Mouse (Mus musculus) lung, embryonic 16.5 days (tissue): Measurements from ENCODE around the gene Dnah6. TPM values are rescaled to one million over a fixed set of nuclear protein-coding genes. Genes with fewer than 3 reads are reported as not detected.
A peak's percentile ranks its signal among the peaks of the same experiment; 100 is the strongest.

Source experiments
- ATAC-seq: fragments of 200-750 bp; cut with Nextera tagmentation; 2 replicates; pipeline ENCODE4 v1.8.0; 2017; ENCODE audit warnings: low read depth, mild to moderate bottlenecking, moderate library complexity
- H3K27ac ChIP-seq: fragments of 300-500 bp; sonication (generic); 2 replicates; pipeline ENCODE4 v1.5.1; 2014; ENCODE audit warnings: mild to moderate bottlenecking, control low read depth, low read length
- H3K27me3 ChIP-seq: fragments of 300-500 bp; sonication (generic); 2 replicates; pipeline ENCODE4 v1.6.1; 2014; ENCODE audit warnings: low read depth, low read length, mixed read lengths; ENCODE audit not compliant: control insufficient read depth, insufficient read depth
- H3K36me3 ChIP-seq: fragments of 300-500 bp; sonication (generic); 2 replicates; pipeline ENCODE4 v1.6.1; 2014; ENCODE audit warnings: low read length; ENCODE audit not compliant: control insufficient read depth, insufficient read depth
- H3K4me1 ChIP-seq: fragments of 300-500 bp; sonication (generic); replicated peaks from 2 replicates; pipeline ENCODE4 v1.6.1; 2014; ENCODE audit warnings: low read length, mixed read lengths; ENCODE audit not compliant: control insufficient read depth, insufficient read depth
- H3K4me2 ChIP-seq: fragments of 300-500 bp; sonication (generic); 2 replicates; pipeline ENCODE4 v1.6.1; 2014; ENCODE audit warnings: low read depth, low read length, control low read depth
- H3K4me3 ChIP-seq: fragments of 300-500 bp; sonication (generic); 2 replicates; pipeline ENCODE4 v1.5.1; 2014; ENCODE audit warnings: mild to moderate bottlenecking, low read length, control low read depth
- H3K9ac ChIP-seq: fragments of 300-500 bp; sonication (generic); 2 replicates; pipeline ENCODE4 v1.6.1; 2014; ENCODE audit warnings: low read length, control low read depth
- H3K9me3 ChIP-seq: fragments of 300-500 bp; sonication (generic); 2 replicates; pipeline ENCODE4 v1.6.1; 2016; ENCODE audit warnings: low read length; ENCODE audit not compliant: control insufficient read depth
- WGBS: fragments of 180-500 bp; shearing (Covaris S2); extraction: QIAGEN DNeasy Blood & Tissue Kit; methylation state at CpG from one replicate; pipeline ENCODE4 v1.1.7; 2014; 5-methylcytosine and 5-hydroxymethylcytosine counted together
- polyA plus RNA-seq: library from polyadenylated mRNA; unstranded; fragments of >200 nt; fragmentation: Nextera tagmentation; extraction: Ambion mirVana; gene quantifications from 2 replicates; pipeline ENCODE4 v1.2.1, GENCODE M21; 2015

Dnah6 gene
- polyA plus RNA-seq, 1 experiment from 2014 or later, result 0.54 TPM

GRCm38 (mm10) chr6:73132784-73133183, 88.7 kb downstream of the Dnah6 start:
- WGBS, result 42% methylated on average over 5 of the region's 5 CpGs
- no peaks in the 10 kb centered on the region for H3K27me3 ChIP-seq
- no peak overlapping the region for H3K27ac ChIP-seq
- no peaks in the 10 kb centered on the region for H3K9me3 ChIP-seq
- H3K9ac ChIP-seq, result no peak overlapping the region
- no peaks in the 10 kb centered on the region for H3K36me3 ChIP-seq
- H3K4me3 ChIP-seq, result no peak overlapping the region
- no peak for ATAC-seq
- H3K4me1 ChIP-seq, result no peaks in the 10 kb centered on the region
- no peak overlapping the region for H3K4me2 ChIP-seq

- WGBS, result 68% methylated on average over 9 of the region's 9 CpGs
- no peaks in the 10 kb centered on the region for H3K36me3 ChIP-seq
- H3K9ac ChIP-seq, result no peak overlapping the region
- no peaks in the 10 kb centered on the region for H3K27me3 ChIP-seq
- no peak overlapping the region for H3K27ac ChIP-seq
- H3K4me2 ChIP-seq, result no peak overlapping the region
- no peak for ATAC-seq
- H3K9me3 ChIP-seq, result no peaks in the 10 kb centered on the region
- H3K4me3 ChIP-seq, result no peak overlapping the region
- no peaks in the 10 kb centered on the region for H3K4me1 ChIP-seq
Observed at GRCm38 (mm10) chr6:73127594-73127993, 93.9 kb downstream of the Dnah6 start.

- Histone ChIP-seq H3K9ac (no peak overlapping the region), H3K4me1 (no peaks in the 10 kb centered on the region), H3K27me3 (no peaks in the 10 kb centered on the region), H3K36me3 (no peaks in the 10 kb centered on the region), H3K9me3 (no peaks in the 10 kb centered on the region), H3K4me3 (no peak overlapping the region), H3K27ac (no peak overlapping the region), H3K4me2 (no peak overlapping the region)
- WGBS, result 87% methylated on average over 11 of the region's 11 CpGs
- ATAC-seq, result no peak
Observed at GRCm38 (mm10) chr6:73120348-73120747, 101.1 kb downstream of the Dnah6 start.

GRCm38 (mm10) chr6:73113898-73114297, 107.6 kb downstream of the Dnah6 start:
- Histone ChIP-seq H3K4me3 (no peak overlapping the region), H3K36me3 (no peaks in the 10 kb centered on the region), H3K9ac (no peak overlapping the region), H3K9me3 (no peaks in the 10 kb centered on the region), H3K27ac (no peak overlapping the region), H3K27me3 (no peaks in the 10 kb centered on the region), H3K4me2 (no peak overlapping the region), H3K4me1 (0 out of 2 replicates have a peak, but pooled peaks cover 3% of the 10 kb centered on the region)
- 0 out of 2 replicates have a peak, but pooled peaks have one; percentile 23 for ATAC-seq
- 54% methylated on average over 2 of the region's 2 CpGs for WGBS

GRCm38 (mm10) chr6:73113365-73113764, 108.1 kb downstream of the Dnah6 start:
- Histone ChIP-seq H3K4me1 (0 out of 2 replicates have a peak, but pooled peaks cover 3% of the 10 kb centered on the region), H3K36me3 (no peaks in the 10 kb centered on the region), H3K4me2 (no peak overlapping the region), H3K4me3 (no peak overlapping the region), H3K9ac (no peak overlapping the region), H3K9me3 (no peaks in the 10 kb centered on the region), H3K27ac (no peak overlapping the region), H3K27me3 (no peaks in the 10 kb centered on the region)
- no peak for ATAC-seq
- WGBS, result 8% methylated on average over 2 of the region's 2 CpGs

GRCm38 (mm10) chr6:73093133-73093532, 128.3 kb downstream of the Dnah6 start:
- H3K9ac ChIP-seq, result no peak overlapping the region
- no peaks in the 10 kb centered on the region for H3K4me1 ChIP-seq
- H3K27me3 ChIP-seq, result no peaks in the 10 kb centered on the region
- no peak for ATAC-seq
- 86% methylated on average over 4 of the region's 4 CpGs for WGBS
- no peaks in the 10 kb centered on the region for H3K36me3 ChIP-seq
- no peak overlapping the region for H3K4me2 ChIP-seq
- H3K9me3 ChIP-seq, result no peaks in the 10 kb centered on the region; the same call in 1 of the 2 replicates
- no peak overlapping the region for H3K4me3 ChIP-seq
- H3K27ac ChIP-seq, result no peak overlapping the region

- WGBS, result 68% methylated on average over 8 of the region's 8 CpGs
- no peaks in the 10 kb centered on the region for H3K36me3 ChIP-seq
- H3K4me2 ChIP-seq, result no peak overlapping the region
- no peak overlapping the region for H3K9ac ChIP-seq
- H3K4me3 ChIP-seq, result no peak overlapping the region
- no peaks in the 10 kb centered on the region for H3K27me3 ChIP-seq
- no peak for ATAC-seq
- H3K9me3 ChIP-seq, result no peaks in the 10 kb centered on the region
- H3K27ac ChIP-seq, result no peak overlapping the region
- no peaks in the 10 kb centered on the region for H3K4me1 ChIP-seq
Observed at GRCm38 (mm10) chr6:73090836-73091235, 130.6 kb downstream of the Dnah6 start.

- WGBS, result 92% methylated on average over 9 of the region's 9 CpGs
Observed at GRCm38 (mm10) chr6:73082571-73082970, 138.9 kb downstream of the Dnah6 start.

GRCm38 (mm10) chr6:73072093-73072786, 149.2 kb downstream of the Dnah6 start:
- whole genome bisulfite sequencing, result 27% methylated on average over 3 of the region's 3 CpGs
- Histone ChIP-seq H3K27me3 (no peaks in the 10 kb centered on the region), H3K36me3 (no peaks in the 10 kb centered on the region), H3K27ac (no peak overlapping the region), H3K9me3 (no peaks in the 10 kb centered on the region), H3K4me2 (no peak overlapping the region), H3K4me1 (peaks cover 3% of the 10 kb centered on the region; the same call in 1 of the 2 replicates), H3K9ac (no peak overlapping the region), H3K4me3 (no peak overlapping the region)
- ATAC-seq, result no peak

More at GRCm38 (mm10) chr6:73082571-73082970, 138.9 kb downstream of the Dnah6 start:
- Histone ChIP-seq H3K4me2 (no peak overlapping the region), H3K4me1 (no peaks in the 10 kb centered on the region), H3K4me3 (no peak overlapping the region), H3K27ac (no peak overlapping the region), H3K27me3 (no peaks in the 10 kb centered on the region), H3K9me3 (no peaks in the 10 kb centered on the region), H3K36me3 (no peaks in the 10 kb centered on the region), H3K9ac (no peak overlapping the region)
- no peak for ATAC-seq
